Mouse (Mus musculus) liver, adult 2 months (tissue): Measurements from ENCODE around the gene Rpl27a. TPM values are rescaled to one million over a fixed set of nuclear protein-coding genes. Genes with fewer than 3 reads are reported as not detected.
A peak's percentile ranks its signal among the peaks of the same experiment; 100 is the strongest.

Source experiments
- DNase-seq: peaks from one replicate; pipeline ENCODE4 v3.0.0-alpha.2; 2011; ENCODE audit warnings: low read depth, low spot score; ENCODE audit errors: extremely low read depth
- H3K27ac ChIP-seq: fragments of 200-500 bp; replicated peaks from 2 replicates; pipeline ENCODE4 v1.5.1; 2012; ENCODE audit warnings: low read depth, mild to moderate bottlenecking, control low read depth, inconsistent platforms, low read length; ENCODE audit not compliant: insufficient read depth
- H3K27me3 ChIP-seq: fragments of 200-500 bp; 2 replicates; pipeline ENCODE4 v1.6.1; 2012; ENCODE audit warnings: mild to moderate bottlenecking, moderate library complexity, low read length, inconsistent platforms; ENCODE audit not compliant: control insufficient read depth, insufficient read depth
- H3K36me3 ChIP-seq: fragments of 200-500 bp; 2 replicates; pipeline ENCODE4 v1.6.1; 2012; ENCODE audit warnings: low read length, inconsistent platforms; ENCODE audit not compliant: control insufficient read depth, insufficient read depth
- H3K4me1 ChIP-seq: fragments of 200-500 bp; 2 replicates; pipeline ENCODE4 v1.6.1; 2011; ENCODE audit warnings: low read length; ENCODE audit not compliant: control insufficient read depth, insufficient read depth
- H3K4me3 ChIP-seq: fragments of 200-500 bp; 2 replicates; pipeline ENCODE4 v1.5.1; 2011; ENCODE audit warnings: low read depth, mild to moderate bottlenecking, control low read depth, low read length, moderate library complexity; ENCODE audit not compliant: insufficient read depth
- H3K79me2 ChIP-seq: fragments of 200-500 bp; 2 replicates; pipeline ENCODE4 v1.6.1; 2012; ENCODE audit warnings: inconsistent platforms, mild to moderate bottlenecking, low read length, moderate library complexity; ENCODE audit not compliant: control insufficient read depth, insufficient read depth
- H3K9ac ChIP-seq: fragments of 200-500 bp; 2 replicates; pipeline ENCODE4 v1.6.1; 2012; ENCODE audit warnings: low read depth, mild to moderate bottlenecking, control low read depth, inconsistent platforms, low read length
- CTCF ChIP-seq: fragments of 200-500 bp; IDR thresholded peaks from 2 replicates; pipeline ENCODE4 v1.5.1; 2011; ENCODE audit warnings: low read depth, low read length, control low read depth
- POLR2A ChIP-seq: fragments of 200-500 bp; IDR thresholded peaks from 2 replicates; pipeline ENCODE4 v1.6.1; 2011; ENCODE audit warnings: low read length, control low read depth; ENCODE audit not compliant: insufficient read depth; ENCODE audit errors: extremely low read depth
- WGBS: fragments of 180-500 bp; shearing (Covaris S2); methylation state at CpG from one replicate; pipeline ENCODE4 v1.1.7; 2018; 5-methylcytosine and 5-hydroxymethylcytosine counted together
- polyA plus RNA-seq: library from polyadenylated mRNA; depleted of rRNA; stranded (reverse); fragments of >200 nt; gene quantifications from 2 replicates; pipeline ENCODE4 v1.2.3, GENCODE M21; 2012
- total RNA-seq: library from RNA; depleted of rRNA; stranded (reverse); fragments of >200 nt; gene quantifications from 2 replicates; pipeline ENCODE4 v1.2.3, GENCODE M21; 2014

The Rpl27a gene
- total and polyA plus RNA-seq, 2 experiments: 255 to 318 TPM

DNA sequence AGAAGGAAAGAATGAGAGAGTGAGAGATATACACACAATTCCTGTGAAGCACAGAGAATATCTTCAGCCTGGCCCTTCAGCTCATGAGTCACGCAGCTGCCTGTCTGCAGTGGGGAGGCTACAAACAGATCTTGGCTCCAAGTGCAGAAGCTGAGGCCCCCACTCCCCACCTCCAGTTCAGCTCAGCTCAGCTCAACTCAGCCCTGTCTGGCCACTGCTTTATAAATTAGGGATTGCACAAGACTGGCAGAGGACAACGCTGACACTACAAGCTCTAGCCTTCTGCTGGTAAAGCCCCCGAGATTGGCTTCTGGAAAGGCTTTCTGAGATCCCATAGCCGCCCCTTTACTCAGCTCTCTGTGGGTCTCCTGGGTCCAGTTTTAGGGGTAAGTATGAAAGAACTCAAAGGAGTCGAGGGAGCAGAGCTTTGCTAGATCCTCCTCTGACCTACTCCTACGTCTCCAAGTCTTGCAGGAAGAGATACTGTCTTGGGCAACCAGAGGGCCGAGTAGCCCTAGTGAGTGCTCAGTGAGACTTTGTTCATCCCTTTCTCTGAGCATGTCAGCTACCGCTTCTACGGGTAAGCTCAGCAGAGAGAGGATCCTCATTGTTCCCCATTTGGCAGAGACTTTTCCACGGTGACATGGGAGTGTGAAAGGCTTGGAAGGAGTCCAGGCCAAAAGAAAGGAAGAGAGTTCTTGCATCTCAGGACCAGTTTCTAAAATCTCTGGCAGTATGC, 26.5 kb downstream of the Rpl27a start:
- H3K27me3 ChIP-seq: no peaks in the 10 kb centered on the region
- DNase-seq: no peak
- peaks cover 42% of the 10 kb centered on the region for H3K36me3 ChIP-seq
- H3K4me3 ChIP-seq: no peak overlapping the region
- TF ChIP-seq CTCF (no peak), POLR2A (no peak)
- H3K4me1 ChIP-seq: no peaks in the 10 kb centered on the region; the same call in 1 of the 2 replicates
- 0 out of 2 replicates have a peak, but pooled peaks cover 3% of the 10 kb centered on the region for H3K79me2 ChIP-seq
- 72% methylated on average over 10 of the region's 10 CpGs for WGBS
- no peak overlapping the region for H3K27ac ChIP-seq
- H3K9ac ChIP-seq: no peak overlapping the region

DNA sequence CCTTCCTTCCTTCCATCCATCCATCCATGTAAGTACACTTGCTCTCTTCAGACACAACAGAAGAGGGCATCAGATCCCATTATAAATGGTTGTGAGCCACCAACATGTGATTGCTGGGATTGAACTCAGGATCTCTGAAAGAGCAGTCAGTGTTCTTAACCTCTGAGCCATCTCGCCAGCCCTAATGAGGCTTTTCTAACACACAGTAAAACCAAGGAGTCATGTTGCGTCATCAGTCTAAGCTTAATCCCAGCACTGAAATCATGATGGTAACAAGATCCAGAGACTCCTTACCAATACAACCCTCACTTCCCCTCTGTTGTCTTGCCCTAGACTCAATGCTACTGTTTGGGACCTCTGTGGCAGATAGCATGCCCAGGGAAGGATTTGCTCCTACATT, 27.2 kb downstream of the Rpl27a start:
- peaks cover 41% of the 10 kb centered on the region for H3K36me3 ChIP-seq
- no peak overlapping the region for H3K9ac ChIP-seq
- peaks cover 2% of the 10 kb centered on the region for H3K4me1 ChIP-seq
- no peak overlapping the region for H3K27ac ChIP-seq
- H3K27me3 ChIP-seq: no peaks in the 10 kb centered on the region
- H3K79me2 ChIP-seq: 0 out of 2 replicates have a peak, but pooled peaks cover 3% of the 10 kb centered on the region
- WGBS: 96% methylated on average over 2 of the region's 2 CpGs
- TF ChIP-seq POLR2A (no peak), CTCF (no peak)
- no peak for DNase-seq
- H3K4me3 ChIP-seq: no peak overlapping the region

DNA sequence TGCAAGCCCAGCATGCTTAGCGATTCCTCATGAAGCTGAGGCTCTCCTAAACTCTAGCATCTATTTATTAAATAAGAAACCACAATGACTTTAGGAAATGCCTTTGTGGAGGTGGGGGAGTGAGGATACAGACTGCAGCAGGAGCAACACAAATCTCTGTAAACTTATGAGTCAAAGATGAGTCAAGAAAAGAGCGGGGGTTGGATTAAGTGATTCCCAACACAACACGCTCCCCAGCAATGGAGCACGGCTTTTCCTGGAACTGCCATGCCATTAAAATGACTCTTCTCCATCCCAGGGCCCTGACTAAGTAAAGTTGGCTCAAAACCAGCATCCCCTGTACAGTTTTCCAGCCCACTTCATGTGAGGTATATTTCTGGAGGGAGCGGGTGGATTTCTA, 27.8 kb downstream of the Rpl27a start:
- peaks cover 2% of the 10 kb centered on the region for H3K4me1 ChIP-seq
- DNase-seq: no peak
- H3K4me3 ChIP-seq: no peak overlapping the region
- peaks cover 42% of the 10 kb centered on the region for H3K36me3 ChIP-seq
- H3K27me3 ChIP-seq: no peaks in the 10 kb centered on the region
- no peak overlapping the region for H3K27ac ChIP-seq
- no peak overlapping the region for H3K9ac ChIP-seq
- WGBS: 96% methylated on average over 5 of the region's 5 CpGs
- H3K79me2 ChIP-seq: 0 out of 2 replicates have a peak, but pooled peaks cover 3% of the 10 kb centered on the region
- no peak for TF ChIP-seq POLR2A
- no peak for TF ChIP-seq CTCF

DNA sequence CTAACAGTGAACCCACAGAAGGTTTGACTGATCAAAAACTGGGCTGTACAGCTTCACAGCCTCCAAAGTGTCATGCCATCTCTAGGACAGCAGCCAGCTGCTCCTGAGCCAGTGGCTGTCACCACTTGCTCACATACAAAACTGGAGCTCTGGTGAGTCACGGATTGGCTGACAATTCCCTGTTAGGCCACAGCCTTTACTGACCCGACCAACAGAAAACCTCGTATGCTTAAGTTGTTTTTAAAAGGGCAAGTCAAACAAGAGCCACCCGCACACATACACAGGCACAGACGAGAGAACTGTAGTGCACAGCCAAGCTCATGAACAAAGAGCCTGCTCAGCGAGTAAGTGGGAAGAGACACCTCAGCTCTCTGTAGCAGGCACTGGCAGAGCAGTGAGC, 40.6 kb downstream of the Rpl27a start:
- H3K4me1 ChIP-seq: peaks cover 32% of the 10 kb centered on the region
- 21% methylated on average over 6 of the region's 6 CpGs for WGBS
- H3K27me3 ChIP-seq: no peaks in the 10 kb centered on the region
- TF ChIP-seq POLR2A: no peak
- no peak for TF ChIP-seq CTCF
- peaks cover 9% of the 10 kb centered on the region; the same call in 1 of the 2 replicates for H3K36me3 ChIP-seq
- no peak overlapping the region; the same call in 1 of the 2 replicates for H3K9ac ChIP-seq
- H3K4me3 ChIP-seq: no peak overlapping the region
- H3K27ac ChIP-seq: peak overlapping the region; percentile 82
- peak; percentile 99 for DNase-seq
- peaks cover 9% of the 10 kb centered on the region; the same call in 1 of the 2 replicates for H3K79me2 ChIP-seq

DNA sequence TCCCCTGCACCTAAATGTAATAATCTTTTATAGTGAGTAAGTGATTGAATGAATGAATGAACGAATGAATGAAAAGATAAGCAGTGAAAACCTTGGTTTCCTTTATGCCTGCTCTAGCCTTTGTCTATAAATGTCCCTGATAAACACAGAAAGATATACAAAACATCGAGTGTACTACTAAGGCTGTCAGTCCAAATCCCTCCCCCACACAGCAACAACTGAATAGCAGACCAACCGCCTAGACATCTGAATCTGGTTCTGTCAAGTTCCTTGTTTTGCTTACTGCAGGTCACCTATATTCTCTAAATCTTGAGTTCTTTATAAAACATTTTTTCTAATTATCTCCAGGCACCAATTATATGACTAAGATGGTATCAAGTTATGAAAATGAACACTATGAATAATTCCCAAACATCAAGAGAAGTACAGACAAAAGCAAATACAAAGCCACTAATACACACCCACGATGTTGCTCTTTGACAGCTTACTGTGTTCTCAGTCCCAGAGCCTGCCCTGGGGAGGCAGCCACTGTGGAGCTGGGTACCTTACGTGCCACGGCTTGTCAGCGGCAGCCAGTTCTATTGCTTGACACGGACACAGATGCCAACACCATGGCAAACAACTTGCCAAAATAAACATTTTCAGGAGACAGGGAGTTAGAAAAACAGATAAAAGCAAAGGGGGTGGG, 42.7 kb downstream of the Rpl27a start:
- Histone ChIP-seq H3K27ac (no peak overlapping the region), H3K4me1 (peaks cover 44% of the 10 kb centered on the region), H3K36me3 (0 out of 2 replicates have a peak, but pooled peaks cover 2% of the 10 kb centered on the region), H3K27me3 (no peaks in the 10 kb centered on the region), H3K79me2 (peaks cover 19% of the 10 kb centered on the region; the same call in 1 of the 2 replicates), H3K4me3 (no peak overlapping the region), H3K9ac (no peak overlapping the region)
- WGBS: 16% methylated on average over 8 of the region's 8 CpGs
- DNase-seq: peak; percentile 98
- TF ChIP-seq CTCF (no peak), POLR2A (no peak)

DNA sequence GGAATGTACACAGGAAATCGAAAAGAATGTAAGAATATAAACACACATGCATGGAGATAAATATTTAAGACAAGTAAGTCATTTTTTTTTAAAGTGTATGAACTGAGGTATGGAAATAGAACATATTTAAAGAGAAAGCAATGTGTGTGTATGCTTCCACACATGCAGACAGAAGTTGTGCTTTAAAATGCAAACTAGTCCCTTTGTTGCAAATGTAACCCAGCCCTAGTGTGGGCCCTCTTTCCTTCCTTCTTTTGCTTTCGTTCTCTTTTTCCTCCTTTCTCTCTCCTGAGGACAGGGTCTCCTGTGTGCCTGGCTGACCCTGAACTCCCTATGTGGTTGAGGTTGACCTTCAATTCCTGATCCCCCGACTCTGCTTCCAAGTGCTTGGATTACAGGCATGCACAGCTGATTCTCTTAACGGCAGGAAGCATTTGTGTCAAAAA, 43.2 kb downstream of the Rpl27a start:
- Histone ChIP-seq H3K9ac (peak overlapping the region; percentile 48), H3K4me1 (peaks cover 45% of the 10 kb centered on the region), H3K27me3 (no peaks in the 10 kb centered on the region), H3K27ac (peak overlapping the region; percentile 83), H3K4me3 (no peak overlapping the region), H3K36me3 (no peaks in the 10 kb centered on the region), H3K79me2 (peaks cover 15% of the 10 kb centered on the region; the same call in 1 of the 2 replicates)
- WGBS: 1% methylated on average over 4 of the region's 4 CpGs
- DNase-seq: no peak
- no peak for TF ChIP-seq CTCF
- TF ChIP-seq POLR2A: no peak
